Mouse (Mus musculus) megakaryocyte, embryonic 14.5 days (primary cell): Measurements from ENCODE around the gene Kcnip2. TPM values are rescaled to one million over a fixed set of nuclear protein-coding genes. Genes with fewer than 3 reads are reported as not detected.
"Not testable (repeated sequence)": the region's sequence is repeated elsewhere in the genome, so short reads cannot be mapped to it uniquely, and the experiment has no call there.

Experiments used
- H3K27me3 ChIP-seq: replicated peaks from 2 replicates; pipeline ENCODE3; 2012; ENCODE audit warnings: inconsistent platforms
- H3K36me3 ChIP-seq: replicated peaks from 2 replicates; pipeline ENCODE3; 2012; ENCODE audit warnings: low read length, inconsistent platforms, mixed read lengths
- H3K4me1 ChIP-seq: 2 replicates; pipeline ENCODE4 v1.6.1; 2012; ENCODE audit warnings: inconsistent platforms
- H3K4me3 ChIP-seq: replicated peaks from 2 replicates; pipeline ENCODE3; 2012; ENCODE audit warnings: moderate library complexity, mild to moderate bottlenecking, inconsistent platforms
- H3K9me3 ChIP-seq: 2 replicates; pipeline ENCODE4 v1.6.1; 2012; ENCODE audit warnings: inconsistent platforms
- FLI1 ChIP-seq: IDR thresholded peaks from 2 replicates; pipeline ENCODE4 v1.6.1; 2012; ENCODE audit warnings: low read length, inconsistent platforms, mixed read lengths
- GATA1 ChIP-seq: IDR thresholded peaks from 3 replicates; pipeline ENCODE4 v1.6.1; 2012; ENCODE audit warnings: mixed read lengths, low read length, inconsistent platforms, borderline replicate concordance
- polyA plus RNA-seq: library from polyadenylated mRNA; stranded (reverse); fragments of >175 nt; gene quantifications from 2 replicates; pipeline ENCODE4 v1.2.3, GENCODE M21; 2012; ENCODE audit warnings: low replicate concordance; ENCODE audit not compliant: insufficient read depth

Kcnip2 gene
- polyA plus RNA-seq, 1 experiment: 0.35 TPM

- Histone ChIP-seq H3K36me3 (peaks cover 2% of the 10 kb centered on the region), H3K4me3 (peak overlapping the region; percentile 89), H3K27me3 (peaks cover 55% of the 10 kb centered on the region), H3K9me3 (no peaks in the 10 kb centered on the region), H3K4me1 (peaks cover 28% of the 10 kb centered on the region)
- TF ChIP-seq GATA1: no peak
- no peak for TF ChIP-seq FLI1
Measured at GRCm38 (mm10) chr19:45812673-45813252, 3.1 kb downstream of the Kcnip2 start.

- Histone ChIP-seq H3K9me3 (no peaks in the 10 kb centered on the region), H3K27me3 (peaks cover 51% of the 10 kb centered on the region), H3K36me3 (no peaks in the 10 kb centered on the region), H3K4me3 (peak overlapping the region; percentile 89), H3K4me1 (peaks cover 34% of the 10 kb centered on the region)
- TF ChIP-seq FLI1: no peak
- TF ChIP-seq GATA1: no peak
Measured at GRCm38 (mm10) chr19:45812115-45812514, 3.7 kb downstream of the Kcnip2 start.

- TF ChIP-seq GATA1 (no peak), FLI1 (no peak)
- Histone ChIP-seq H3K4me3 (no peak overlapping the region), H3K27me3 (peaks cover 43% of the 10 kb centered on the region), H3K4me1 (peaks cover 34% of the 10 kb centered on the region), H3K9me3 (no peaks in the 10 kb centered on the region), H3K36me3 (no peaks in the 10 kb centered on the region)
Measured at GRCm38 (mm10) chr19:45811028-45811674, 4.7 kb downstream of the Kcnip2 start.

- Histone ChIP-seq H3K9me3 (no peaks in the 10 kb centered on the region), H3K4me3 (no peak overlapping the region), H3K27me3 (peaks cover 25% of the 10 kb centered on the region), H3K36me3 (no peaks in the 10 kb centered on the region), H3K4me1 (peaks cover 47% of the 10 kb centered on the region)
- TF ChIP-seq FLI1: no peak
- TF ChIP-seq GATA1: no peak
Measured at GRCm38 (mm10) chr19:45807732-45808131, 8.1 kb downstream of the Kcnip2 start.

GRCm38 (mm10) chr19:45805817-45806216 is 10.0 kb downstream of the Kcnip2 start:
- H3K4me3 ChIP-seq, H3K9me3 ChIP-seq, H3K36me3 ChIP-seq: not testable (repeated sequence)
- Histone ChIP-seq H3K27me3 (peaks cover 14% of the 10 kb centered on the region), H3K4me1 (peaks cover 43% of the 10 kb centered on the region)

- Histone ChIP-seq H3K9me3 (peaks cover 8% of the 10 kb centered on the region), H3K27me3 (peaks cover 11% of the 10 kb centered on the region), H3K36me3 (no peaks in the 10 kb centered on the region), H3K4me3 (peak overlapping the region; percentile 71), H3K4me1 (peaks cover 43% of the 10 kb centered on the region)
- TF ChIP-seq GATA1: no peak
- no peak for TF ChIP-seq FLI1
Measured at GRCm38 (mm10) chr19:45804593-45805368, 11.1 kb downstream of the Kcnip2 start.

- peaks cover 43% of the 10 kb centered on the region for H3K4me1 ChIP-seq
- peaks cover 14% of the 10 kb centered on the region for H3K9me3 ChIP-seq
- H3K27me3 ChIP-seq: peaks cover 14% of the 10 kb centered on the region
- no peaks in the 10 kb centered on the region for H3K36me3 ChIP-seq
- TF ChIP-seq FLI1: no peak
- no peak for TF ChIP-seq GATA1
- H3K4me3 ChIP-seq: no peak overlapping the region
Measured at GRCm38 (mm10) chr19:45803408-45803807, 12.5 kb downstream of the Kcnip2 start.

GRCm38 (mm10) chr19:45802702-45803101 is 13.2 kb downstream of the Kcnip2 start:
- Histone ChIP-seq H3K27me3 (peaks cover 14% of the 10 kb centered on the region), H3K4me3 (no peak overlapping the region), H3K36me3 (no peaks in the 10 kb centered on the region), H3K9me3 (peaks cover 21% of the 10 kb centered on the region), H3K4me1 (peaks cover 39% of the 10 kb centered on the region)
- TF ChIP-seq FLI1: no peak
- TF ChIP-seq GATA1: no peak

GRCm38 (mm10) chr19:45796879-45797278 is 19.0 kb downstream of the Kcnip2 start:
- H3K4me3 ChIP-seq: no peak overlapping the region
- peaks cover 8% of the 10 kb centered on the region; the same call in 1 of the 2 replicates for H3K4me1 ChIP-seq
- TF ChIP-seq FLI1: no peak
- no peak for TF ChIP-seq GATA1
- peaks cover 23% of the 10 kb centered on the region for H3K9me3 ChIP-seq
- no peaks in the 10 kb centered on the region for H3K36me3 ChIP-seq
- H3K27me3 ChIP-seq: peaks cover 17% of the 10 kb centered on the region

GRCm38 (mm10) chr19:45796061-45796556 is 19.8 kb downstream of the Kcnip2 start:
- Histone ChIP-seq H3K9me3 (peaks cover 23% of the 10 kb centered on the region), H3K36me3 (no peaks in the 10 kb centered on the region), H3K4me1 (peaks cover 8% of the 10 kb centered on the region; the same call in 1 of the 2 replicates), H3K4me3 (no peak overlapping the region), H3K27me3 (peaks cover 17% of the 10 kb centered on the region)
- TF ChIP-seq GATA1 (no peak), FLI1 (no peak)
